Mouse (Mus musculus) bone marrow, adult 2 months (tissue): Measurements from ENCODE around the gene Mgl2.

Experiments used
- CTCF ChIP-seq: fragments of 200-500 bp; IDR thresholded peaks from 2 replicates; pipeline ENCODE4 v1.5.1; 2011; ENCODE audit warnings: low read length, control low read depth; ENCODE audit not compliant: control insufficient read depth, insufficient read depth
- POLR2A ChIP-seq: fragments of 200-500 bp; IDR thresholded peaks from 2 replicates; pipeline ENCODE4 v1.6.1; 2011; ENCODE audit warnings: low read depth, mild to moderate bottlenecking, control low read depth, low read length, borderline replicate concordance; ENCODE audit not compliant: control insufficient read depth

DNA sequence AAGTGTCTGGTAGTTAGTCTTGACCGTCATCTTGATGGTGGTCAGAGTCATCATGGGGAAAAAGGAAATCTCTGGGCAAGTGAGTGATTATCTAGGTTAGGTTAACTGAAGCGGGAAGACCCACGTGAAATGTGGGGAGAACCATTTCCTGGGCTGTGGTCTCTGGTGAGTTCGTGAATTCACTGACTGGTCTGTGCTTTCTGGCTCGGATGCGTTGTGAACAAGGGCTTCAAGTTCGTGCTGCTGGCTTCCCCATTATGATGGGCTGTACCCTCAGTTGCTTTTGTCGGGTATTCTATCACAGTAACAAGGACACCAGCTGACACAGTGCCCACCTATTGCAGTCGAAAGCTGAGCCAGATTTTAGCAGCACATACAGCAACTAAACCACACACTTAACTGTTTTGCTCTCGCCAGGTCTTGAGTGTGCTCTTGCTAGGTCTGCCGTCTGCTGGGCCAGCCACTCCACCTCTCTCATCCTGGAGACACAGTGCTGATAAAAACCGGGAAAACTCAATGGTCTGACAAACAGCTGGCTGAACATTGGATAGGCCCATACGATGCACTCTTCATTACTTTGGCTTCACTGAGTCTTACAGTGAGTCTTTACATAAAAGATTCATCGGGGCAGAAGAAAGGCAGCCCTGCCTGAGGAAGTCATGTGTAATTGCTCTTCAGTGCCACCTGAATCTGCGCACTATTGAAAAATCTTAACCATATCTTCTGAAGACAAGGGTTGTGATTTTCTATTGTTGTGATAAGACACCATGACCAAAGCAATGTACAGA, 49.1 kb upstream of the Mgl2 start:
- TF ChIP-seq POLR2A (no peak), CTCF (no peak)
